Mouse (Mus musculus): ENCODE results near the gene Fam118a.

DNA sequence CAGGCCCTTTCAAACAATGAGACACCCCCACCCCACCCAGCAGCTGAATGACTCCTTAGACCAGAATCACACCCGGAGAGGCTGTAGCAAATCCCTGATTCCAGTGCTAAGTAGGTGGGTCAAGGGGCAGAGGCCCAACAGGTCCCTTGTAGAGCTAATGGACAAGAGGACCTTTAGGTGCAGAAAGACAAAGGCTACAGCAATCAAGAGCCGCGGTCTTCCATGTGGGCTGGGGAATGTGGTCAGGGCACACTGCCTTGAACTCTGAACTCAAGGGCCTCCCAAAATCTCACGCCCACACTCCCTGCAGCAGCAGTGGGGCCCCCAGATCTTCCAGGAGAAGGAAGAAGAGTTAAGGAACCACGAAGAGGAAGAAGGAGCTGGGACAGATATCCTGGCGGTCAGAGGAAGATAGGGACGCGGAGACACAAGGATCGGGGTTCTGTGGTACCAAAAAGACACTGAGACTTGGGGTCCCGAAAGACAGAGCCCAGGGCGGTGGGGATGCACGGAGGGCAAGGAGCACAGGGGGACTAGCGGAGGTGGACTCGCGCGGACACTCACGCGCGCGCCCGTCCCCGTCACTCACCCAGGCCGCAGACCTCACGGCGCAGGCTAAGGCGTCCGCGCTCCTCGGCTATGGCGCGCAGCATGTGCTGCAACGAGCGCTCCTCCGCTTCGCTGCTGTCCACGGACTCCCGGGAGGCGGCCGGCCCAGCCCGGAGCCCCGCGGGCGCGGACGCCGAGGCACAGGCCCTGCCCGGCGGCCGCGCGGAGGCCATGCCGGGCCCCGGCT, 41.5 kb upstream of the Fam118a start:
- TF ChIP-seq USF1 (IDR thresholded peaks at IDR 0.05; ENCODE audit: low read depth) (no peak), MYOG (IDR thresholded peaks at IDR 0.05; ENCODE audit: control insufficient read depth, extremely low read depth, insufficient read length) (no peak), MAX (IDR thresholded peaks at IDR 0.05) (peak; percentile 23), CTCF (IDR thresholded peaks at IDR 0.05; ENCODE audit: control insufficient read depth, insufficient read depth, insufficient read length) (no peak), MYOD1 (IDR thresholded peaks at IDR 0.05; ENCODE audit: control insufficient read depth, insufficient read length, low read depth) (no peak)
